Mouse (Mus musculus) adrenal gland, postnatal 25 days (tissue): ENCODE measurements at regions not wholly inside any gene's neighbourhood (a gene's known extent, or its start where the extent isn't known, plus 50 kb on each side); places are given as distances from the start of the nearest gene placed in this dataset.

Experiments used
- DNase-seq: peaks from one replicate; pipeline ENCODE4 v3.0.0; 2021; ENCODE audit warnings: mixed read lengths

GRCm38 (mm10) chr11:105538421-105539210, 51.2 kb upstream of the Tanc2 start:
- no peak for DNase-seq

GRCm38 (mm10) chr11:105532616-105533015, 57.2 kb upstream of the Tanc2 start:
- DNase-seq, result no peak

GRCm38 (mm10) chr11:105530711-105531157, 59.1 kb upstream of the Tanc2 start:
- peak; percentile 12 for DNase-seq

GRCm38 (mm10) chr11:105526066-105526465, 63.7 kb upstream of the Tanc2 start:
- DNase-seq, result no peak

- DNase-seq, result peak; percentile 18
These were observed 64.2 kb upstream of the Tanc2 start for GRCm38 (mm10) chr11:105525608-105526007.

- DNase-seq, result no peak
These were observed 65.4 kb upstream of the Tanc2 start for GRCm38 (mm10) chr11:105524400-105524799.

- no peak for DNase-seq
These were observed 66.0 kb upstream of the Tanc2 start for GRCm38 (mm10) chr11:105523765-105524164.

- DNase-seq, result no peak
These were observed 63.9 kb upstream of the March10 start for GRCm38 (mm10) chr11:105520398-105520797.

GRCm38 (mm10) chr11:105513275-105513674, 56.7 kb upstream of the March10 start:
- no peak for DNase-seq

GRCm38 (mm10) chr11:105510626-105511025, 54.1 kb upstream of the March10 start:
- no peak for DNase-seq

- DNase-seq, result no peak
These were observed 53.5 kb upstream of the March10 start for GRCm38 (mm10) chr11:105510056-105510455.

- DNase-seq, result no peak
These were observed 52.1 kb upstream of the March10 start for GRCm38 (mm10) chr11:105508660-105509038.

GRCm38 (mm10) chr11:105507972-105508659, 51.6 kb upstream of the March10 start:
- DNase-seq, result no peak

GRCm38 (mm10) chr11:105507332-105507971, 50.9 kb upstream of the March10 start:
- no peak for DNase-seq
